Mouse (Mus musculus): ENCODE results near the gene Smg8. TPM values are rescaled to one million over a fixed set of nuclear protein-coding genes. Genes with fewer than 3 reads are reported as not detected.

Gene Smg8
- polyA plus RNA-seq, 1 experiment from 2014 or later = 15.3 TPM

DNA sequence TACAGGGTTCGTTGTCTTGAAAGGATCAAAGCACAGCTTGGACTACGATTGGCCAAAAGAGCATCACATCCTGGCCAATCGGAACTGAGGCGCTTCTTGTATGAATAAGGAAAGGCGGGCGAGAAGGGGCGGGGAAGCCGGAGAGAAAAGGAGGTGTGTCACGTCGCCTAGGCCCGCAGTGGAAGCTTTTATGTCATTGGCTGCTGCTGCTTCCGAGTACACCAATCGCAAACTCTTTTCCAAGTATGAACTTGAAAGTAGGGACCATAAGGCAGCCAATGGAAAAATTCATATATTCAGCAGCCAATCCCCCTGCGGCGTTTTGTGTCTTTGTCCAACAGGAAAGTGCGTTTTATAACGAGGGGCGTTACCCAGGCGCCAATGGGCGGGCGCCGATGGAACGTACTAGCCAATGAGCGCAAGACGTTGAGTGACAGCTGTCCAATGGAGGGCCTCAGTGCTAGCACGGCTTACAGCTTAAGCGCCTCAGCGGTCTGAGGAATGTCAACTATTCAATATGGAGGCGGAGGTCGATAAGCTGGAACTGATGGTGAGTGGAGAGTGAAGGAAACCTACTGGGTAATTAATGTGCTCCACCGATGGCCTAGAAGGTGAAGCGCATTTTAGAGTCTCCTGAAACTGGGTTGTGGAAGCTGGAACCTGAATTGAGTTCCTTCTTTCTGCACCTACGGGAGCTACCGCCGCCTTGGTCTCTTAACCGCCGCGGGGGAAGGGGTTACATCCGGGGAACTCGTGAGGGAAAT is 22.4 kb upstream of the Smg8 start, which contains the start of gene Ska2:
Gene Ska2 (plus strand): TSS at position 480 of the 764 bp plus-strand sequence.
- Histone ChIP-seq H3K4me3 (ENCODE audit: low read length) (peak within 1 kb of the TSS; percentile 62), H3K27me3 (replicated peaks; ENCODE audit: control insufficient read depth, insufficient read depth, low read length) (no peaks in the 10 kb centered on the region), H3K9ac (ENCODE audit: low read depth, low read length) (peak within 1 kb of the TSS; percentile 78), H3K4me2 (ENCODE audit: low read depth, low read length) (peak within 1 kb of the TSS; percentile 71), H3K27ac (ENCODE audit: low read length) (peak within 1 kb of the TSS; percentile 75), H3K36me3 (ENCODE audit: control insufficient read depth, insufficient read depth, low read length) (no peaks in the 10 kb centered on the region), H3K9me3 (ENCODE audit: control insufficient read depth, low read length) (no peaks in the 10 kb centered on the region), H3K4me1 (ENCODE audit: control insufficient read depth, insufficient read depth, low read length) (peaks cover 9% of the 10 kb centered on the region)
- ATAC-seq = peak; percentile 100
- under 1% methylated on average over 40 of the region's 40 CpGs for WGBS

- Histone ChIP-seq H3K9me3 (ENCODE audit: control insufficient read depth, low read length) (no peaks in the 10 kb centered on the region), H3K27me3 (replicated peaks; ENCODE audit: control insufficient read depth, insufficient read depth, low read length) (no peaks in the 10 kb centered on the region), H3K4me2 (ENCODE audit: low read depth, low read length) (peak within 1 kb of the TSS; percentile 71), H3K36me3 (ENCODE audit: control insufficient read depth, insufficient read depth, low read length) (no peaks in the 10 kb centered on the region), H3K4me3 (ENCODE audit: low read length) (peak within 1 kb of the TSS; percentile 62), H3K4me1 (ENCODE audit: control insufficient read depth, insufficient read depth, low read length) (peaks cover 7% of the 10 kb centered on the region), H3K27ac (ENCODE audit: low read length) (peak within 1 kb of the TSS; percentile 75), H3K9ac (ENCODE audit: low read depth, low read length) (peak within 1 kb of the TSS; percentile 78)
- no peak for ATAC-seq
- 0% methylated on average over 14 of the region's 14 CpGs for WGBS
These were observed 21.8 kb upstream of the Smg8 start, which contains the start of gene Prr11 for GRCm38 (mm10) chr11:87108409-87108754. TSS of gene Prr11 (minus strand) at chr11:87108708.

DNA sequence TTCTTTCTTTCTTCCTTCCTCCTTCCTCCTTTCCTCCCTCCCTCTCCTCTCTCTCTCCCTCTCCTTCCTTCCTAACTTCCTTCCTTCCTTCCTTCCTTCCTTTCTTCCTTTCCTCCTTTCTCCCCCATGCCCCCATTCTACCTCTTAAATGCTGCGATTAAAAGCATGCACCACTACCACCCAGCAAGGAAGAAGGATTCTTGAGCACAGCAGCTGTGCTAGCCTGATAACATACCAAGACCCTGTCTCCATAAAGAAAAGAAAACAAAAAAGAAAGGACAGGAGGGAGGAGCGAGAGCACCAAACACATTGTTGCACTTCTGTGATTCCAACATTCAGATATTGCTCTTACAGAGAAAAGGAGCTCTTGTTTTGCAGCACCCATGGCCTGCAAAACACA is 568 bp upstream of the Smg8 start:
- Histone ChIP-seq H3K9ac (ENCODE audit: low read depth, low read length) (0 out of 2 replicates have a peak overlapping the region, but pooled peaks have one; percentile 88), H3K4me2 (ENCODE audit: low read depth, low read length) (peak overlapping the region; percentile 79), H3K4me1 (ENCODE audit: control insufficient read depth, insufficient read depth, low read length) (peaks cover 13% of the 10 kb centered on the region), H3K9me3 (ENCODE audit: control insufficient read depth, low read length) (no peaks in the 10 kb centered on the region), H3K27ac (ENCODE audit: low read length) (no peak overlapping the region), H3K36me3 (ENCODE audit: control insufficient read depth, insufficient read depth, low read length) (peaks cover 6% of the 10 kb centered on the region; the same call in 1 of the 2 replicates), H3K27me3 (replicated peaks; ENCODE audit: control insufficient read depth, insufficient read depth, low read length) (no peaks in the 10 kb centered on the region), H3K4me3 (ENCODE audit: low read length) (peak overlapping the region; percentile 96)
- no peak for ATAC-seq
- WGBS = 60% methylated on average over 2 of the region's 2 CpGs

- H3K9me3 ChIP-seq (ENCODE audit: control insufficient read depth, low read length) = no peaks in the 10 kb centered on the region
- H3K4me3 ChIP-seq (ENCODE audit: low read length) = peak overlapping the region; percentile 96
- H3K4me1 ChIP-seq (ENCODE audit: control insufficient read depth, insufficient read depth, low read length) = peaks cover 13% of the 10 kb centered on the region
- ATAC-seq = no peak
- no peaks in the 10 kb centered on the region for H3K36me3 ChIP-seq (ENCODE audit: control insufficient read depth, insufficient read depth, low read length)
- H3K27ac ChIP-seq (ENCODE audit: low read length) = no peak overlapping the region
- H3K9ac ChIP-seq (ENCODE audit: low read depth, low read length) = peak overlapping the region; percentile 88; the same call in 1 of the 2 replicates
- WGBS = 83% methylated on average over 13 of the region's 13 CpGs
- no peaks in the 10 kb centered on the region for H3K27me3 ChIP-seq (replicated peaks; ENCODE audit: control insufficient read depth, insufficient read depth, low read length)
- peak overlapping the region; percentile 79 for H3K4me2 ChIP-seq (ENCODE audit: low read depth, low read length)
These were observed 1.1 kb downstream of the Smg8 start for GRCm38 (mm10) chr11:87085461-87085860.

DNA sequence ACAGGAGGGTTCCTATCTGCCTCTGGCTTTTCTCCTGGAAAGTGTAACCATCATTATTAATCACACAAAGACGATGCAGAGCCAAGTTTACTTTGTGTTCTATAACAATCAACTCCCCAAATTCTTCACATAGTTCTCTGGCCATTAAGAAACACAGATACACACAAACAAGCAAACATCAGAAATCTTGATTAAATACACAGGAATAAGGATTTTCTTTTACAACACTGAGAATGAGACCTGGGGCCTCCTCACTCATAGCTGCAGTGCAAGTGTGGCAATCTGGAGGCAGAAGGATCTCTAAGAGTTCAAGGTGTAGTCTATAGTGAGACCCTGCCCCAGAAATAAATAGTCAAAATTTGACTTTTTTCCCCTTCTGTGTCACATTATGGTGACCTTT is 2.9 kb downstream of the Smg8 start:
- ATAC-seq = no peak
- Histone ChIP-seq H3K36me3 (ENCODE audit: control insufficient read depth, insufficient read depth, low read length) (no peaks in the 10 kb centered on the region), H3K27ac (ENCODE audit: low read length) (no peak overlapping the region), H3K4me1 (ENCODE audit: control insufficient read depth, insufficient read depth, low read length) (peaks cover 13% of the 10 kb centered on the region), H3K9ac (ENCODE audit: low read depth, low read length) (no peak overlapping the region), H3K4me3 (ENCODE audit: low read length) (no peak overlapping the region), H3K27me3 (replicated peaks; ENCODE audit: control insufficient read depth, insufficient read depth, low read length) (no peaks in the 10 kb centered on the region), H3K9me3 (ENCODE audit: control insufficient read depth, low read length) (no peaks in the 10 kb centered on the region), H3K4me2 (ENCODE audit: low read depth, low read length) (no peak overlapping the region)
- WGBS = 39% methylated on average over 1 of the region's 1 CpGs

- under 1% methylated on average over 43 of the region's 43 CpGs for WGBS
- H3K36me3 ChIP-seq (ENCODE audit: control insufficient read depth, insufficient read depth, low read length) = peaks cover 2% of the 10 kb centered on the region; the same call in 1 of the 2 replicates
- peak within 1 kb of the TSS; percentile 76 for H3K9ac ChIP-seq (ENCODE audit: low read depth, low read length)
- peak within 1 kb of the TSS; percentile 91 for H3K4me2 ChIP-seq (ENCODE audit: low read depth, low read length)
- no peaks in the 10 kb centered on the region for H3K9me3 ChIP-seq (ENCODE audit: control insufficient read depth, low read length)
- H3K4me3 ChIP-seq (ENCODE audit: low read length) = peak within 1 kb of the TSS; percentile 61
- H3K27me3 ChIP-seq (replicated peaks; ENCODE audit: control insufficient read depth, insufficient read depth, low read length) = no peaks in the 10 kb centered on the region
- peak within 1 kb of the TSS; percentile 53; the same call in 1 of the 2 replicates for H3K27ac ChIP-seq (ENCODE audit: low read length)
- H3K4me1 ChIP-seq (ENCODE audit: control insufficient read depth, insufficient read depth, low read length) = peaks cover 3% of the 10 kb centered on the region; the same call in 1 of the 2 replicates
- ATAC-seq = peak; percentile 92
These were observed 12.6 kb downstream of the Smg8 start, which contains the start of gene Gdpd1 for GRCm38 (mm10) chr11:87073866-87074440. TSS of gene Gdpd1 (minus strand) at chr11:87074062.

- H3K36me3 ChIP-seq (ENCODE audit: control insufficient read depth, insufficient read depth, low read length) = peaks cover 2% of the 10 kb centered on the region; the same call in 1 of the 2 replicates
- peak; percentile 79 for ATAC-seq
- H3K27ac ChIP-seq (ENCODE audit: low read length) = peak overlapping the region; percentile 53; the same call in 1 of the 2 replicates
- H3K4me1 ChIP-seq (ENCODE audit: control insufficient read depth, insufficient read depth, low read length) = peaks cover 3% of the 10 kb centered on the region; the same call in 1 of the 2 replicates
- H3K9me3 ChIP-seq (ENCODE audit: control insufficient read depth, low read length) = no peaks in the 10 kb centered on the region
- H3K4me3 ChIP-seq (ENCODE audit: low read length) = peak overlapping the region; percentile 61
- H3K27me3 ChIP-seq (replicated peaks; ENCODE audit: control insufficient read depth, insufficient read depth, low read length) = no peaks in the 10 kb centered on the region
- H3K9ac ChIP-seq (ENCODE audit: low read depth, low read length) = peak overlapping the region; percentile 76
- 2% methylated on average over 24 of the region's 24 CpGs for WGBS
- H3K4me2 ChIP-seq (ENCODE audit: low read depth, low read length) = peak overlapping the region; percentile 91
These were observed 13.2 kb downstream of the Smg8 start for GRCm38 (mm10) chr11:87073343-87073865.

DNA sequence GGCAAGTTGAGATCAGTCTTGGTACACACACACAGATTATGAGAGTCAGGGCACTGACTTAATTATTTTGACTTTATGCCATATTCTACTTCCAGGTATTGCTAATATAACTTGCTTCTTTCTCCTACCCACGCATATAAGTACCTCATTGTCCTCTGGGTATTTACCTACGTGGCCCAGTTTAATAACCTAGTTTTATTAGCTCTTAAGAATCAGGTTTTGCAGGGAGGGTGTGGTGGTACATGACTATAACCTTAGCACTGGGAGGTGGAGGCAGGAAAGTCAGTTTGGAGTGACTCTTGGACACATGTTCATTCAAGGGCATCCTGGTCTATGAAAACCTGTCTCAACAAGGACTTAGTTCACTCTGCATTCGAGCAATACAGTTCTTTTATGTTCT is 24.5 kb downstream of the Smg8 start:
- no peak overlapping the region for H3K9ac ChIP-seq (ENCODE audit: low read depth, low read length)
- no peaks in the 10 kb centered on the region for H3K27me3 ChIP-seq (replicated peaks; ENCODE audit: control insufficient read depth, insufficient read depth, low read length)
- ATAC-seq = peak; percentile 77

GRCm38 (mm10) chr11:87060410-87060809 is 26.2 kb downstream of the Smg8 start:
- H3K27me3 ChIP-seq (replicated peaks; ENCODE audit: control insufficient read depth, insufficient read depth, low read length) = no peaks in the 10 kb centered on the region
- no peak overlapping the region for H3K27ac ChIP-seq (ENCODE audit: low read length)
- H3K9me3 ChIP-seq (ENCODE audit: control insufficient read depth, low read length) = no peaks in the 10 kb centered on the region
- H3K4me1 ChIP-seq (ENCODE audit: control insufficient read depth, insufficient read depth, low read length) = no peaks in the 10 kb centered on the region; the same call in 1 of the 2 replicates
- no peak overlapping the region for H3K4me3 ChIP-seq (ENCODE audit: low read length)
- H3K4me2 ChIP-seq (ENCODE audit: low read depth, low read length) = no peak overlapping the region
- ATAC-seq = no peak
- no peak overlapping the region for H3K9ac ChIP-seq (ENCODE audit: low read depth, low read length)
- no peaks in the 10 kb centered on the region for H3K36me3 ChIP-seq (ENCODE audit: control insufficient read depth, insufficient read depth, low read length)
- 99% methylated on average over 2 of the region's 2 CpGs for WGBS

More for the DNA sequence above, 24.5 kb downstream of the Smg8 start:
- H3K9me3 ChIP-seq (ENCODE audit: control insufficient read depth, low read length) = no peaks in the 10 kb centered on the region
- no peak overlapping the region for H3K4me3 ChIP-seq (ENCODE audit: low read length)
- H3K36me3 ChIP-seq (ENCODE audit: control insufficient read depth, insufficient read depth, low read length) = no peaks in the 10 kb centered on the region
- WGBS = 40% methylated on average over 3 of the region's 3 CpGs
- no peaks in the 10 kb centered on the region for H3K4me1 ChIP-seq (ENCODE audit: control insufficient read depth, insufficient read depth, low read length)
- no peak overlapping the region for H3K4me2 ChIP-seq (ENCODE audit: low read depth, low read length)
- no peak overlapping the region for H3K27ac ChIP-seq (ENCODE audit: low read length)
